Mouse (Mus musculus): Measurements from ENCODE around the gene Prss54.
A peak's percentile ranks its signal among the peaks of the same experiment; 100 is the strongest.
"Not testable (repeated sequence)": the region's sequence is repeated elsewhere in the genome, so short reads cannot be mapped to it uniquely, and the experiment has no call there.

The Prss54 gene

DNA sequence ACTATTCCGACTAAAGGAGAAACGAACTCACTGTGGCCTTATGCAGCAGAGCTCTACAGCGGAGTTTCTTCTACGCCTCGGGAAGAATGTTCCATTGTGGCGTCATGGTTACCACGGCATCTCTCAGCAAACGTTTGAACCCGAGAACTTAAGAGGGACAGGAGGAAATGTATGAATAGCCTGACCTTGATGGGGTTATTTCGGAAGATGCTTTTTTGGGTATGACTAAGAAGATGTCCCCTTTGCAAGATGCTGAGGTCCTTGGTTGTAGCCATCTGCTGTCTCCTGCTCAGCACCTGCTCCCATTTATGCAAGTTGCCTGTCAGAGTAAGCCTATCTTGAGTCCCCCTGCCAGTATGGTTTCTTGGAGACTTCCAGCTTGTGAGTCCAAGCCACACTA is at the start of gene Prss54:
Gene Prss54 (minus strand): TSS at position 101 of the 400 bp plus-strand sequence.
- DNase-seq, result no peak

- DNase-seq, result no peak
Observed at GRCm38 (mm10) chr8:95624833-95625232, 48.7 kb upstream of the Prss54 start.

DNA sequence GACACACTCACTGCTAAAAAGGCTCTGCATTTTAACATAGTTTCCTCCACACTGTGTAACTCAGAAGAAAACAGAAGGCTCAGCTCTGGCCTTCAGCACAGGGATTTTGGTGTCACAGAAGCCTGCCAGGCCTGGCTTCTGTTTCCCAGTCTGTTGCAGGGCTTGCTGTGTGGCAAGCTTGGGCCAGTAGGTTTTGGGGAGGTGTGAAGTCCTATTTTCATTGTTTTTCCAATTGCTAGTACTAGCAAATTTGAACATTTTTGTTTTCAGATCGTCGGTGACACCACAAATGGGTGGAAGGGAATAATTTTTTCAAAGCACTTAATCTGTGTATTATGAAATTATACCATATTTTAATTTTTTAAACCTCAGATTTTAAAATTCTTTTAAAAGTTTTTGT is 43.9 kb upstream of the Prss54 start:
- DNase-seq, result no peak

DNA sequence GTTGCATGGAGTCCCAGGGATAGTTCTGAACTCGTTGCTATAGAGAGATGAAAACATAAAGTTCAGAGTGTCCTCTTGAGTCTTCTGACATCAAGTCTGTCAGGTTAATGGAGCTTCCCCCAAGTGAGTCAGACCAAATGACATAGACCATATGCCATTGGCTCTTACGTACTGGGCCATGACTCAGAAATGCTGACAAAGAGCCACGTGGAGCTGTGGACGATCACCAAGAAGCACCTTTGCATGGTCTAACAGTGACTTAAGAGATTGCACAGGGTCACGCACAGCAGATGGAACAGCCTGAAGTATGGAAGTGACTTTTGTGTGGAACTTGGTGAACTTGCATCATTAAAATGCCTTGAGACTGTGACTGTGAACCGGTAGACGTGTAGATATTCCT is 40.2 kb upstream of the Prss54 start:
- DNase-seq, result no peak

GRCm38 (mm10) chr8:95611769-95612168 is 35.6 kb upstream of the Prss54 start:
- DNase-seq, result no peak

- no peak for DNase-seq
Observed at GRCm38 (mm10) chr8:95610749-95611148, 34.6 kb upstream of the Prss54 start.

GRCm38 (mm10) chr8:95609406-95609805 is 33.3 kb upstream of the Prss54 start:
- DNase-seq, result no peak

DNA sequence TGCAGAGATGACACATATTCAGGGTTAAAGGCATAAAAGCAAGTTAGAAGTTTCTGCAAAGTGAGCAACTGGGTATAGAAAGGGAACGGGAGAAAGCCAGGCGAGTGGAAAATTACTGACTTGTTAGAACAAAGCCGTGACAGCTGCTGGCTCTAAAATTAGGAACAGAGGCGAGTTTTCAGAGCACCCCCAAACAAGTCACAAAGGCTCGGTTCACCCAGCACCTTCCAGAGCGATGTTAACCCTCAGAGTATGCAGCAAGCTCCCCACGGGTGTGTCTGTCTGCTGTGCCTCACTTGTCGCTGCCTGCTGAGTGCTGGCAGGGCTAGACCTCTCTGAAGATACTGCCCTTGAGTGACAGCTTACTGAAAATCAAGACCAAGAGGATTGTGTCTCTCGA is 31.1 kb upstream of the Prss54 start:
- DNase-seq, result no peak

DNA sequence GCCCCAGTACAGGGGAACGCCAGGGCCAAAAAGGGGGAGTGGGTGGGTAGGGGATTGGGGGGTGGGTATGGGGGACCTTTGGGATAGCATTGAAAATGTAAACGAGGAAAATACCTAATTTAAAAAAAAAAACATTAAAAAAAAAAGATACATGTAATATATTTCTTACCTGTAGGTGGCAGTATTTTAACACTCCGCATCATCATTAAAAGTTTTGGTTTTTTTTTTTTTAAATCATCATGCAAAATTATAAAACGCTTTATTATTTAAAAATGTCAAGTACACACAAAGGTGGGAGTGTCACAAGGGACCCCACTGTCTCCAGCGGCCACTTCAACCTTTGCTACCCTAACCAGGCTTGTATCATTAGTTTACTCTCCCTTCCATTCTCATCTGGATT is 30.4 kb upstream of the Prss54 start:
- not testable (repeated sequence) for DNase-seq

GRCm38 (mm10) chr8:95602168-95602567 is 26.0 kb upstream of the Prss54 start:
- no peak for DNase-seq

DNA sequence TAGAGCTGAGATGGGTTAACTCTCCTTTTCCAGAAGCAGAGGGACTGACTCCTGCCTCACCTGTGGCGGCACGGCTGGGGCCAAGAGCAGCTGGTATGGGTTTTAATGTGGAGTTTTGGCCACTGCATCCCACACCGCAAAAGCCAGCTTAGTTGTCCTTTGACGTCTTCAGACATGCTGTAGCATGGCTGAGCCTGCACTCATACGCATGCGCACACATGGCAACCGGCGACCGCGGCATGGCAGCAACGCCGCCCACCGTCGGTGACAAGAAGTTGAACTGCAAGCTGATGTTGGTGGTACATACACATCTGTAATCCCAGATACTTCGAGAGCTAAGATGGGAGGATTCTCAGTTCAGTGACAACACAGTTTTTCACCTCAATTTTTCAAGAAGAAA is 25.2 kb upstream of the Prss54 start:
- DNase-seq, result no peak

GRCm38 (mm10) chr8:95599861-95600260 is 23.7 kb upstream of the Prss54 start:
- peak; percentile 55 for DNase-seq

DNA sequence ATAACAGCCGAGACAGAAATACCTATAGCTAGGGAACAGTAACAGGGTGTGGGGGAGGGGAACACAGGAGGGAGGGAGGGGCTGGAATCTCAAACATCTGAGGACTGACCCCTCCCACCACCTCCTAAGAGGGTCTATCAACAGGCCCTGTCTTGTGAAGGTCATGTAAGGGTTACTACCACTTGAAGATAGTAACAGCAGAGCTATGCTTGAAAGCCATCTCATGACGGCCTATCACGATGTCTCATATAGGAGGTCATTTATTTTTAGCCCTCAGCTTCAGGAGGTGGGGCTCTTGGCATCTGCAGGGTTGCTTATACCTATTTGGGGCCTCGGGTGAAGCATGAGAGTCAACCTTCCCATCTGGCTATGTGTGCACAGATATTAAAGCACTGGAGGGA is 20.7 kb upstream of the Prss54 start:
- no peak for DNase-seq

GRCm38 (mm10) chr8:95595131-95595530 is 19.0 kb upstream of the Prss54 start:
- no peak for DNase-seq

DNA sequence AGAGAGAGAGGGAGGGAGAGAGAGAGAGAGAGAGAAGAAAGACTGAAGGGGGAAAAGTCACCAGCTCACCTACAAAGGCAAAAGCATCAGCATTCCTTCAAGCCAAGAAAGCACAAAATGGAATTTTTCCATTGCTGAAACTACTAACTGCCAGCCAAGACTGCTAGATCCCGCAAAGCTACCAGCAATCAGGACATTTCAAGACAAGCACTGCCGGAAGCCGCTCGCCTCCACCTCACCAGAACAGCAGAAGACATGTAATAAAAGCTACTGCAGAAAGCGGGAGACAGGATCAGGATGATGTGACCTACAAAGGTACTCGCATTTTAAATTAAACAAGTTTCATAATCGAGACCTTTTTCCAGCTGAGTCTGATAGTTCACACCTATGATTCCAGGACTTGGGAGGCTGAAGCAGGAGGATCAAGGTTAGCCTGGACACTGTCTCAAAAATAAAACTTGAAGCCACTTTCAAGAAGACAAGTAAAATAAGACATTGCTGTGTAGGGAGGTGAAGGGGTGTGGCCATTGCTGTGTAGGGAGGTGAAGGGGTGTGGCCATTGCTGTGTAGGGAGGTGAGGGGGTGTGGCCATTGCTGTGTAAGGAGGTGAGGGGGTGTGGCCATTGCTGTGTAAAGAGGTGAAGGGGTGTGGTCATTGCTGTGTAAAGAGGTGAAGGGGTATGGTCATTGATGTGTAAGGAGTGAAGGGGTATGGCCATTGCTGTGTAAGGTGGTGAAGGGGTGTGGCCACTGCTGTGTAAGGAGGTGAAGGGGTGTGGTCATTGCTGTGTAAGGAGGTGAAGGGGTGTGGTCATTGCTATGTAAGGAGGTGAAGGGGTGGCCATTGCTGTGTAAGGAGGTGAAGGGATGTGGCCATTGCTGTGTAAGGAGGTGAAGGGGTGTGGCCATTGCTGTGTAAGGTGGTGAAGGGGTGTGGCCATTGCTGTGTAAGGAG is 17.6 kb upstream of the Prss54 start:
- no peak for DNase-seq

DNA sequence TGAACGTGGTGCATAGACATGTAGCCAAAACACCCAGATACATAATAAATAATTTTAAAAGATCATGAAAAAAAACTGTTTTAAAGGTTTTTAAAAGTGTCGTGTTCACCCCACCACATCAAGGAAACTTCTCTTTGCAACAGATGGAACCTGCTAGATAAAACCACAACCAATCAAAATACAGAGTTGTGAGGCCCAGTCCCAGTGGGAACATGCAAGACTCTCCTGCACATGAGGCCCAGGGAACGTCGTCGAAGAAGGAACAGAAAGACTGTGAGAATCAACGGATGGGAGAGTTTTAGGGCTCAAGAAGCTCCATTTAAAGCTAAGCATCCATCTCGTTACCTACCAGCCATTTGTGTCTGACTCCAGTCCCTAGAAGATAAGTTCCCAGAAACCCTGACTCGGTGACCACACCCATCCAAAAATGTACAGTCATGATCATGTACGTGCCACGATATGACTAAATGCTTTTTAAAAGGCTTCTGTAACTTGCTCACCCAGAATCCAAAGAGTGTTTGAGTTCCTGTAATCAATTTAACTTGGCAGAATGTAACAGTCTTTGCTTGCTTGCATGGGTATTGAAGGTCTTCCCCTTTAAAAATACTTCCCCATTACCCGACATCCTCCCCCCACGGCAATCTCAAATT is 16.1 kb upstream of the Prss54 start:
- no peak for DNase-seq

DNA sequence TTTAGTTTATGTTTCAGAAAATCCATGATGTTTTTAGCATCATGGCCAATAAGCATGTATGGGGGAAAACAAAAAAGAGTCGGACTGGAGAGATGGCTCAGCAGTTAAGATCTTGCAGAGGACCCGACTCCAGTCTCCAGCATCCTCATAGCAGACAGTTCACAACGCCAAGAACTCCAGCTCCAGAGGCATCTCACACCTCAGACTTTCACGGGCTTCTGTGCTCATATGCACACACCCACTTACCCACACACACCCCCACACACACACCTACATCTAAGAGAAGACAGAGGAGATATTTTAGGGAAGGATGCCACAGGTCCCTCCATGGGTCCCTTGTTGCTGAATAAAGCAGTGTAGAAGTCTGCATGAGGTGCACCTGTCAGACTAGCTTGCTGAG is 14.4 kb upstream of the Prss54 start:
- no peak for DNase-seq

- DNase-seq, result no peak
Observed at GRCm38 (mm10) chr8:95589282-95589681, 13.1 kb upstream of the Prss54 start.

DNA sequence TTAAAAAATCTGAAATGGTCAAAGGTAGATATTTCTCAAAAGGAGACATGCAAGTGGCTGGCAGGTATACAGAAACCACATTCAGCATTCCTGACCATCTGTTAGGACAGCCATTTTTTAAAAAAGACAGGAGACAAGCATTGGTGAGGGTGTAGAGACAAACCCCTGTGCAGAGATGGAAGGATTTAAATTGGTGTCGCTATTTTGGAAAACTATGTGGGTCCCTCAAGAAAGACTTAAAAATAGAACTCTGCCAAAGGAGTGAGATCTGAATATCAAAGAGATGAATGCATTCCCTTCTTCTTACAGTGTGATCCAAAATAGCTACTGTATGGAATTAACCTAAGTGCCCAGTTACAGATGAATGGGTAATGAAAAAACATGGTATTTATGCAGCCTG is 11.2 kb upstream of the Prss54 start:
- no peak for DNase-seq

DNA sequence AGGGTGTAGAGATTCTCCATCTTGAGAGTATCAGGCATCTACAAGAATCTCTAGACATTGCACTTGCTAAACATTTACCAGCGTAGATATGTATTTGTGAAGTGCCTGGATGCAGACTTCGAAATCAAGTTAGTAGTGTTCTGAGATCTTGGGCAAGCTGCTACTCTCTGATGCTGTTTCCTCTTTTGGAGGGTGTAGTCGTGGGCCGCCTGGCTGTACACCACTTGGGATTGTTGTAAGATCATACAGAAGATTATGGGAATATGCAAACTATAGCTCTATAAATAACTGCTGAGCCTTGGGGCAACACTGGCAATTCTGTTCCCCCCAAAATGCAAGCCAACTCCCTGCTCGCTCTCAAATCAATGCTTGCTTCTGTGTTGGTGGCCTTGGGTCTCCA is 3.0 kb downstream of the Prss54 start:
- DNase-seq, result no peak

- no peak for DNase-seq
Observed at GRCm38 (mm10) chr8:95566809-95567208, 9.3 kb downstream of the Prss54 start.

DNA sequence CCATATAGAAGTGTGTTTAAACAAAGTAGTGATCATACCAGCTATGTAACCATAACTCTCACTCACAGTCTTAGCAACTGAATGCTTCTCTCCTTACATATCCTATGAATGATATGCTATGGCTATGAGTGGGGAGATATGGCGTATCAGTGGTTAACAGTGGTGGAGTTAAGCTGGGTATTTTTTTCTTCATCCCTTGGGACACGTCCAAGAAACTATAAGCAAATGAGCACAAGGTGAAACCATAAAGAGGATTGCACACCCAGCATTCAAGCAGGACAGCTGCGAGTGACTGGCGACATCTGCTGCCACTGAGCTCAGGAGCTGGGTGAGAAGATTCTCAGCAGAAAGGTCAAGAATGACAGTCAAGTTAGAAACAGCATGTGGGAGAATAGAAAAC is 9.9 kb downstream of the Prss54 start:
- no peak for DNase-seq

DNA sequence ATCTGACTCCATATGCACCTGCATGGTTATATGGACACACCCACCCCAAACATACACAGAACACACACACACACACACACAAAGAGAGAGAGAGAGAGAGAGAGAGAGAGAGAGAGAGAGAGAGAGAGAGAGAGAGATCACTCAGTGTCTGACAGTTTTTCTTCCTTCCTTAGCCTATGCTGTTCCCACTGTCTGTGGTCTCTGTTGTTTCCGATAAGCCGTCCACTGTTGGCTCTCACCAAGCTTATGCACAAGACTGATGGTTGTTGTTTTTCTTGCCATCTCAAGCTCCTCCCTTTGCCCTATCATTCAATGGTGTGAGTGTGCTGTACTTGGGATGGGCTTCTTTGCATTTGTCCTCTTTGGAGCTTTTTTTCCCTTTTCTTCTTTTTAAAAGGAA is 20.2 kb downstream of the Prss54 start:
- DNase-seq, result no peak

GRCm38 (mm10) chr8:95551577-95551976 is 24.6 kb downstream of the Prss54 start:
- no peak for DNase-seq

All from thymus, postnatal 25 days (tissue).